Mouse (Mus musculus) effector memory CD4-positive, alpha-beta T cell, adult 7 months (primary cell): ENCODE data around the gene Prl6a1. TPM values are rescaled to one million over a fixed set of nuclear protein-coding genes. Genes with fewer than 3 reads are reported as not detected.

Experiments
- polyA plus RNA-seq: library from polyadenylated mRNA; unstranded; fragments of 100-300 nt; shearing (Covaris generic); gene quantifications from one replicate; pipeline ENCODE4 v1.2.1, GENCODE M21; 2017

The Prl6a1 gene
- polyA plus RNA-seq: 0.60 TPM

DNA sequence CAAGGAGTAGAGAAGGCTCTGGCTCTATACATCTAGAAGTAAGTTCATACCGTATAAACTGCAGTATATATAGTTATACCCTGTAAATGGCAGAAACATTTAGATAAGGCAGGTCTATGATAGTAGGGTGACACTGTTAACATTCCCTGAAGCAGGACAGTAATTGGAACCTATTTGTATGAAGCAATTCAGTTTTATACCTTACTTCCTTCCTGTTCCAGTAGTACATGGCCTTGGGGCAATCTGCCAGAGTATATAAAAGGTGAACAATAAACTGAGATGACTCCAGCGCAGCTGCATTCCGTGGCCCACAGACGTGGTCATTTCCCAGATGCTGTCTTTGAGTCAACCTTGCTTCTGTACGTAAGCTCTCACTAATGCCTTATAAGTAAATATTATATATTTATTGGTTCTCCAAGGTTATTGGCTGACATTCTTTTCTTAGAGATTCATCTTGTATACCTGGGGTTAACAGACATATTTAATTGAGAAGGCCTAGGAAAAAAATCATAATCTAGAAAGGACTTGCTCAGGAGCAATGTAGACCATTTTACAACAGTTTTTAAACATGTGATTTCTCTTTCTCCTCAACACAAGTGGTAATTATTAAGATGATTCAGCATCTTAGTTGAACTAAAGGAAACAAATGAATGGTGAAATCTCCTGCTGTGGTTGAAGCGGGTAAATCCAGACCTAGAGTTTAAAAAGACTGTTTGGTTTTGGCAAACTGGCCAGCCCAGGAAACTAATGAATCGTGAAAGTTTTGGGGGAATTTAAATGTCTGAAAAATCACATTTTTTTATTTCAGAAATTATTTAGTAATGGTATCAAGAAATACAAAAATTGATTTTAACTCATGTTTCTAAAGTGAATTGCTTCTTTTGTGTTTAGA, at the start of gene Prl6a1:
Gene Prl6a1 (plus strand): TSS at position 294 of the 892 bp plus-strand sequence.

DNA sequence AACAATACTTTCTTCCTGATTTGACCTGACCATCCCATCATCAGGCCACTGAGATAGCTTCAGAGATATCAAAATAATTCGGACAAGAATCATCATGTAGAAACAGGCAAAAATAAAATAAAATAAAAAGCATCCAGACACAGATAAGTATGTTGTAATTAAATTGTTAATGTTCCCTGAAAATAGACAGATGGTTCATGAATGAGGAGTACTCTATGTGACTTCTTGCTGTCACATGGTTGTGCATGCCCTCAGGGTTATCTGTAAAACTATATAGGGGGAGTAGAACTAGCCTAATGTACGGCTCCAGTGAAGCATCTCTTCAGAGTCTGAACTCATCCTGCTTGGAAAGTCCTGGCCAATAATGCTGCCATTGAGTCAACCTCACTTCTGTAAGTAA, 32.9 kb downstream of the Prl6a1 start, which contains the start of gene Prl8a2:
Gene Prl8a2 (plus strand): TSS at position 301 of the 400 bp plus-strand sequence.

Other genes starting within 250 kb of the Prl6a1 start
- not detected for gene Prl3d1, start 218.4 kb upstream of the Prl6a1 start, polyA plus RNA-seq
- not detected for gene Prl3d2, start 190.9 kb upstream of the Prl6a1 start, polyA plus RNA-seq
- not detected for gene Prl3d3, start 155.8 kb upstream of the Prl6a1 start, polyA plus RNA-seq
- not detected for gene Prl3c1, start 116.0 kb upstream of the Prl6a1 start, polyA plus RNA-seq
- gene Prl3b1, start 70.8 kb upstream of the Prl6a1 start, polyA plus RNA-seq: not detected
- not detected for gene Prl3a1, start 53.2 kb upstream of the Prl6a1 start, polyA plus RNA-seq
- not detected for gene Prl8a2, start 33.0 kb downstream of the Prl6a1 start, polyA plus RNA-seq
- gene Prl2b1, start 78.2 kb downstream of the Prl6a1 start, polyA plus RNA-seq: not detected
- gene Prl8a6, start 126.1 kb downstream of the Prl6a1 start, polyA plus RNA-seq: not detected
- gene Prl8a8, start 200.6 kb downstream of the Prl6a1 start, polyA plus RNA-seq: not detected